Mouse (Mus musculus) midbrain, embryonic 15.5 days (tissue): Measurements from ENCODE around the gene Sorcs1. TPM values are rescaled to one million over a fixed set of nuclear protein-coding genes. Genes with fewer than 3 reads are reported as not detected.

Source experiments
- ATAC-seq: fragments of 200-750 bp; cut with Nextera tagmentation; replicated peaks from 2 replicates; pipeline ENCODE4 v1.8.0; 2017; ENCODE audit warnings: moderate TSS enrichment
- H3K27ac ChIP-seq: fragments of 300-500 bp; sonication (generic); 2 replicates; pipeline ENCODE4 v1.5.1; 2015; ENCODE audit warnings: mild to moderate bottlenecking, inconsistent platforms
- H3K27me3 ChIP-seq: fragments of 300-500 bp; sonication (generic); replicated peaks from 2 replicates; pipeline ENCODE4 v1.6.1; 2015; ENCODE audit warnings: inconsistent platforms
- H3K36me3 ChIP-seq: fragments of 300-500 bp; sonication (generic); replicated peaks from 2 replicates; pipeline ENCODE4 v1.6.1; 2015; ENCODE audit warnings: inconsistent platforms
- H3K4me1 ChIP-seq: fragments of 300-500 bp; sonication (generic); 2 replicates; pipeline ENCODE4 v1.6.1; 2015; ENCODE audit warnings: inconsistent platforms
- H3K4me2 ChIP-seq: fragments of 300-500 bp; sonication (generic); 2 replicates; pipeline ENCODE4 v1.6.1; 2015; ENCODE audit warnings: inconsistent platforms, mild to moderate bottlenecking, moderate library complexity
- H3K4me3 ChIP-seq: fragments of 300-500 bp; sonication (generic); 2 replicates; pipeline ENCODE4 v1.5.1; 2015; ENCODE audit warnings: mild to moderate bottlenecking, inconsistent platforms
- H3K9ac ChIP-seq: fragments of 300-500 bp; sonication (generic); 2 replicates; pipeline ENCODE4 v1.6.1; 2015; ENCODE audit warnings: mild to moderate bottlenecking, inconsistent platforms
- H3K9me3 ChIP-seq: fragments of 300-500 bp; sonication (generic); 2 replicates; pipeline ENCODE4 v1.6.1; 2016; ENCODE audit warnings: inconsistent platforms
- WGBS: fragments of 180-500 bp; shearing (Covaris S2); methylation state at CpG from one replicate; pipeline ENCODE4 v1.1.7; 2015; ENCODE audit warnings: mixed read lengths; 5-methylcytosine and 5-hydroxymethylcytosine counted together
- microRNA-seq: library from miRNA; unstranded; fragments of <30 nt; microRNA quantifications from one replicate; pipeline ENCODE4, GENCODE M21; 2016
- polyA plus RNA-seq: library from polyadenylated mRNA; unstranded; fragments of >200 nt; fragmentation: Nextera tagmentation; extraction: Ambion mirVana; gene quantifications from 2 replicates; pipeline ENCODE4 v1.2.1, GENCODE M21; 2015

Gene Sorcs1
- polyA plus RNA-seq, 1 experiment from 2014 or later = 18.4 TPM

DNA sequence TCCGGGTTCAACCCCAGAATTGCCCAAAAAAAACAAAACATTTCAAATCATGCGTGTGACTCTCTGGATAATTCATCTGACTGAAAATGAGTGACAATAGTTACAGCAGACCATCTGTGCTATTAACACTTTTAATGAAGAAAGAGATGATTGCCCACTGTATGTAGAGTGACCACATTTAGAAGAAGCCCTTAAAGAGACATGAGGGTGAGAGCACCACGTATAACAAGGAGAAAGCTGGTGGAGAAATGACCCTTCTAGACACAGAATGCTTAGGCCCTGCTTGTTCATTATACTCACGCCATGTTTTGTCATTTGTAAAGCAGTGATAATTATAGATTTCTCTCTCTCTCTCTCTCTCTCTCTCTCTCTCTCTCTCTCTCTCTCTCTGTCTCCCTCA is 499.6 kb downstream of the Sorcs1 start:
- 80% methylated on average over 4 of the region's 4 CpGs for WGBS
- Histone ChIP-seq H3K4me1 (no peaks in the 10 kb centered on the region), H3K27ac (no peak overlapping the region), H3K4me2 (no peak overlapping the region), H3K27me3 (no peaks in the 10 kb centered on the region), H3K9ac (no peak overlapping the region), H3K4me3 (no peak overlapping the region), H3K9me3 (no peaks in the 10 kb centered on the region), H3K36me3 (no peaks in the 10 kb centered on the region; the same call in 1 of the 2 replicates)
- no peak for ATAC-seq

DNA sequence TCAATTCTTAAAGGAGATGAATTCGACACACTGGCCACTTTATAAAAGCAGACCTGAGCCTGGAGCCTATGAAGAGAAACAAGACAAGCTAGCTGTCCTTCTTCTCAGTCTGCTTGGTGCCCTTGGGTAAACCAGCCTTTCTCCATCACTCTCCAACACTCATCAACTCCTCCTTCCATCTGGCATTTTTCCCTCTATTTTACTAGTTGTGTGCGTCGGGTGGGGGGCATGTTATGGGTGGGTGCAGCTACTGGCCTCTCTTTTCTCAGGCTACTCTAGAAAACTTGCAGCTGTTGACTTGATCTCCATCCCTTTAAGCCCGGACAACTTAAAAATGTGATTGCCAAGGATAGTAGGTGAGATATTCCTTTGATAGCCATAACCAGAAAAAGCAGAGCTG is 500.3 kb downstream of the Sorcs1 start:
- WGBS = 90% methylated on average over 4 of the region's 4 CpGs
- no peak for ATAC-seq

GRCm38 (mm10) chr19:50171849-50172248 is 506.6 kb downstream of the Sorcs1 start:
- H3K9ac ChIP-seq = no peak overlapping the region
- no peak overlapping the region for H3K4me3 ChIP-seq
- H3K27ac ChIP-seq = no peak overlapping the region
- H3K9me3 ChIP-seq = no peaks in the 10 kb centered on the region
- ATAC-seq = no peak
- no peaks in the 10 kb centered on the region for H3K4me1 ChIP-seq
- H3K36me3 ChIP-seq = no peaks in the 10 kb centered on the region; the same call in 1 of the 2 replicates
- no peaks in the 10 kb centered on the region for H3K27me3 ChIP-seq
- WGBS = 73% methylated on average over 4 of the region's 4 CpGs
- H3K4me2 ChIP-seq = no peak overlapping the region

More for the DNA sequence above, 500.3 kb downstream of the Sorcs1 start:
- Histone ChIP-seq H3K27me3 (no peaks in the 10 kb centered on the region), H3K4me2 (no peak overlapping the region), H3K9ac (no peak overlapping the region), H3K27ac (no peak overlapping the region), H3K36me3 (no peaks in the 10 kb centered on the region; the same call in 1 of the 2 replicates), H3K4me3 (no peak overlapping the region), H3K9me3 (no peaks in the 10 kb centered on the region), H3K4me1 (no peaks in the 10 kb centered on the region)

- Histone ChIP-seq H3K27ac (no peak overlapping the region), H3K36me3 (no peaks in the 10 kb centered on the region), H3K4me2 (no peak overlapping the region), H3K4me3 (no peak overlapping the region), H3K27me3 (no peaks in the 10 kb centered on the region), H3K4me1 (peaks cover 6% of the 10 kb centered on the region), H3K9ac (no peak overlapping the region), H3K9me3 (no peaks in the 10 kb centered on the region)
- no peak for ATAC-seq
- WGBS = 70% methylated on average over 6 of the region's 6 CpGs
Measured at GRCm38 (mm10) chr19:50151111-50151510, 527.3 kb downstream of the Sorcs1 start.

DNA sequence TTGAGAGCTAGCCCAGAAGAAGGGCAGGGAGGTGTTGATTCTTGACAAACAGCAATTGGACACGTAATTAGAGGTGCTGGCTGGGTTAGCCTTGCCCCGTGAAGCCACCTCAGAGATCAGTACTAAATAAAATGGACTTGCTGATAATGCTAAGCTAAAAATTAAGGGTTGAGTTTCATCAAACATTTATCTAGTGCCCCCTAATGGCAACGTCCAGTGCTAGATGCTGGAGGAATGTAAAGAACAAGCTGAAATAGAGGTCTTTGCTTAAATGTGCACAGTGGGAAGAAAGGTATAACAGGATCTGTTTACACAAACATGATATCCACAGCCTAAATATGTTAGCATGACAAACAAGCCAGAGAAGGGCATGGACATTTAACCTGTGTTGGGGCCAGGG is 532.5 kb downstream of the Sorcs1 start:
- no peak overlapping the region for H3K27ac ChIP-seq
- H3K9ac ChIP-seq = no peak overlapping the region
- H3K4me1 ChIP-seq = peaks cover 6% of the 10 kb centered on the region
- H3K4me3 ChIP-seq = no peak overlapping the region
- no peak overlapping the region for H3K4me2 ChIP-seq
- no peaks in the 10 kb centered on the region for H3K9me3 ChIP-seq
- no peaks in the 10 kb centered on the region for H3K27me3 ChIP-seq
- H3K36me3 ChIP-seq = no peaks in the 10 kb centered on the region
- 18% methylated on average over 3 of the region's 3 CpGs for WGBS
- no peak for ATAC-seq

DNA sequence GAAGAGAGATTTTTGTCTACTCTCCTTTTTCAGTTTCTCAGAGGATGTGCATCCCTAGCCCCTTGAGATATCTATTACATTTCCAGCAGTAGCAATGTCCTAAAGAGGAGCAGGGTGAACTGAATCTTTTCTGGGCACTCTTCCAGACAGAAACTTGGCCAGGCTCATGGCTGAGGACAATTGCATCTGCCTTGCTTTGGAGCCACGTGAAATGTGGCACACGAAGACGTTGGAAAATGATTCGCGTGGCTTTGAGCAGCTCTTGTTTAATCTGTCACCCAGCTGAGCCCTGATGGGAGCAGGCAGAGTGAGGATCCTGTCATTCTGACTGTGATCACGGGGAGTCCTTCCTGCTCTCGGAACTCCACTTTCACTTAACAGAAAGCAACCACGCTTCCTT is 536.6 kb downstream of the Sorcs1 start:
- H3K36me3 ChIP-seq = no peaks in the 10 kb centered on the region
- H3K27ac ChIP-seq = no peak overlapping the region
- no peak overlapping the region for H3K9ac ChIP-seq
- 65% methylated on average over 8 of the region's 8 CpGs for WGBS
- no peak overlapping the region for H3K4me3 ChIP-seq
- peaks cover 6% of the 10 kb centered on the region for H3K4me1 ChIP-seq
- no peaks in the 10 kb centered on the region for H3K9me3 ChIP-seq
- ATAC-seq = no peak
- H3K4me2 ChIP-seq = no peak overlapping the region
- no peaks in the 10 kb centered on the region for H3K27me3 ChIP-seq

DNA sequence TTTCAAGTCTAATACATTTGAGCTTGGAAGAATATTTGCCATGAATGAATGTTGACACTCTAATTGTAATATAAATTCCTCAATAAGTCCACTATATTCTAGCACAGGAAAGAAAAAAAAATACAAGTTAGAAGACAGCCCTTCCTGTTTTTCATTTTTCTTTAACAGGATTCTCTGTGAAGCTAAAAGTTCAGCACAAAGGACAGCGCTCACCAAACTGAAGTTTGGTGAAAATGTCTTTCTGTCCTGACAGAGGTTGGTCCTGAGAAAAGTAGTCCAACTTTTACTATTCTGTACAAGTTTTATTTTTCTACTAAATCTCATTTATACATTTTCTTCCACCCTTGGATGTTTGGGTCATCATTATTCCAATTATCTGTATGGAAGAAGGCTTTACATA is 543.8 kb downstream of the Sorcs1 start:
- H3K9me3 ChIP-seq = no peaks in the 10 kb centered on the region
- no peak overlapping the region for H3K9ac ChIP-seq
- no peaks in the 10 kb centered on the region for H3K27me3 ChIP-seq
- ATAC-seq = no peak
- H3K36me3 ChIP-seq = no peaks in the 10 kb centered on the region
- no peak overlapping the region for H3K27ac ChIP-seq
- no peak overlapping the region for H3K4me2 ChIP-seq
- WGBS = 90% methylated on average over 1 of the region's 1 CpGs
- H3K4me1 ChIP-seq = no peaks in the 10 kb centered on the region
- H3K4me3 ChIP-seq = no peak overlapping the region

DNA sequence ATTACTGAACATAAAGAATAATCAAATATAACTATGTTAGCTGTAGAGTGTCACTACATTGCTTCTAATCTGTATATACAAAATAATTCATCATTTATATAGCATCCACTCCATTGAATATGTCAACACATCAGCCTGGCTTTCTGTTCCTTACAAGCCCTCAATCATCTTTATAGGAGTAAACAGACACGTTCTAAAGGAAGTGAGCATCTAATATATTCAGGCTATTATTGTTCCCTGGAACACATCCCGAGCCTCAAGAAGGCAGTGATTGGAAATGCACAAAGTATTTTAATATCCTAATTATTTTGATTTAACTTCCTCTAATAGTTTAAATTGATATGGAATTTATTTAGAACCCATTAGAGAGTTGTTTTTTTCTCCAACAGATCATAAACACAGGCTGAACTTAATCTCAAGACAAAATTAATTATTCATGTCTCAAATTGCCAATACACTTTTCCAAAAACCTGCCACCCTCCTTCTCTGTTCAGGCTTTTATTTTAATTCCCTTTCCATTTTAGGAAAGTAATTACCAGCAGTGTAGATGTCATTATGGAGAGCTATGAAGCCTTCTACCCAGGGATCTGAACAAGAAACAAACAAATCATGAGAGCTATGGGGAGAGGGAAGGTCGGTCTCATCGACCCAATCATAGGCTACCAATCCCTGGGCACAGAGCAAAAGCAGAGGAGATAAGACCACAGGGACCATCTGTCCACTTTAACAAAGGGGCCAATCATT is 572.4 kb downstream of the Sorcs1 start:
- ATAC-seq = no peak
- Histone ChIP-seq H3K4me3 (no peak overlapping the region), H3K27me3 (no peaks in the 10 kb centered on the region), H3K9ac (no peak overlapping the region), H3K4me2 (no peak overlapping the region), H3K4me1 (no peaks in the 10 kb centered on the region), H3K9me3 (no peaks in the 10 kb centered on the region), H3K27ac (no peak overlapping the region), H3K36me3 (no peaks in the 10 kb centered on the region)
- WGBS = 54% methylated on average over 4 of the region's 4 CpGs

Small RNA genes lying within 50 kb of the gene (microRNA-seq; reads per million reads assigned to microRNA genes)
- gene Gm27749 = not detected
